ENCODE assay signal across 9 mouse cellular contexts in genomic region chr10:52384823-52385610, GRCm38 (mm10). TPM values are rescaled to one million over a fixed set of nuclear protein-coding genes. Genes with fewer than 3 reads are reported as not detected.
A peak's percentile ranks its signal among the peaks of the same experiment; 100 is the strongest.
DNase-seq lines count a peak whose midpoint lies in the region; ATAC-seq and TF ChIP-seq lines count a peak whose summit lies in the region.
"Had no signal": no experiment of that assay in that cellular context is flagged by ENCODE, and none has a peak within 500 bp of the region (broad histone marks: within the 10 kb centered on the region; RNA-seq: fewer than 3 reads in every experiment).

No protein-coding gene starts in this region.

- no peak for TF ChIP-seq POLR2A in spleen, adult 2 months (IDR thresholded peaks at IDR 0.05; ENCODE audit: low read depth, low read length)
- TF ChIP-seq POLR2A in cerebellum, adult 2 months (IDR thresholded peaks at IDR 0.05; ENCODE audit: borderline replicate concordance, insufficient read depth, low read length), result no peak

- DNase-seq in forebrain, embryonic 11.5 days (ENCODE audit: low spot score), result peak; percentile 52
- DNase-seq in spleen, adult 2 months (ENCODE audit: low read depth in 1 of 2, low spot score in 2 of 2), result peak in 1 of 2 experiments; percentile 50
- DNase-seq in spleen, postnatal 4 days (ENCODE audit: low spot score in 2 of 2), result no peak
- peak; percentile 64 for DNase-seq in cerebellum, adult 2 months
- DNase-seq in heart, adult 9 months (ENCODE audit: low spot score in 2 of 2), result peak; percentile 50 to 62
- DNase-seq in left cerebral cortex, adult 8-10 months (ENCODE audit: low spot score in 2 of 2), result peak; percentile 10 to 20
- DNase-seq in retina, embryonic 14.5 days (ENCODE audit: low spot score), result peak; percentile 84

- 49% methylated on average over 8 of the region's 8 CpGs for WGBS in forebrain, embryonic 11.5 days
- WGBS in forebrain, embryonic 13.5 days, result 38% methylated on average over 8 of the region's 8 CpGs
- 69% methylated on average over 8 of the region's 8 CpGs for WGBS in spleen, adult 2 months
- WGBS in cerebellum, adult 2 months, result 16% methylated on average over 8 of the region's 8 CpGs

- H3K27me3 ChIP-seq in forebrain, embryonic 11.5 days (ENCODE audit: control insufficient read depth, insufficient read depth, low read length), result no peaks in the 10 kb centered on the region
- H3K27me3 ChIP-seq in forebrain, embryonic 13.5 days, result no peaks in the 10 kb centered on the region
- no peaks in the 10 kb centered on the region for H3K27me3 ChIP-seq in spleen, adult 2 months (ENCODE audit: control insufficient read depth, insufficient read depth, low read length)
- no peaks in the 10 kb centered on the region for H3K27me3 ChIP-seq in cerebellum, adult 2 months (ENCODE audit: control insufficient read depth, insufficient read depth, low read length)

- ATAC-seq in forebrain, embryonic 11.5 days (replicated peaks; ENCODE audit: low FRiP score), result no peak
- no peak for ATAC-seq in forebrain, embryonic 13.5 days

- no peaks in the 10 kb centered on the region for H3K4me1 ChIP-seq in forebrain, embryonic 11.5 days (replicated peaks; ENCODE audit: control insufficient read depth, insufficient read depth, low read length)
- H3K4me1 ChIP-seq in forebrain, embryonic 13.5 days, result peaks cover 6% of the 10 kb centered on the region
- H3K4me1 ChIP-seq in spleen, adult 2 months (ENCODE audit: control insufficient read depth, insufficient read depth, insufficient read length), result no peaks in the 10 kb centered on the region
- H3K4me1 ChIP-seq in cerebellum, adult 2 months (ENCODE audit: control insufficient read depth, insufficient read depth, low read length), result peaks cover 5% of the 10 kb centered on the region; the same call in 1 of the 2 replicates

- no peak overlapping the region for H3K4me3 ChIP-seq in forebrain, embryonic 11.5 days (ENCODE audit: low read depth, low read length)
- H3K4me3 ChIP-seq in forebrain, embryonic 13.5 days, result no peak overlapping the region
- H3K4me3 ChIP-seq in spleen, adult 2 months (ENCODE audit: extremely low read depth, insufficient read depth, insufficient read length), result no peak overlapping the region
- H3K4me3 ChIP-seq in cerebellum, adult 2 months (replicated peaks; ENCODE audit: insufficient read depth, low read depth, low read length), result no peak overlapping the region

- no peak overlapping the region for H3K27ac ChIP-seq in forebrain, embryonic 11.5 days (ENCODE audit: low read depth, low read length)
- no peak overlapping the region for H3K27ac ChIP-seq in forebrain, embryonic 13.5 days
- H3K27ac ChIP-seq in spleen, adult 2 months (ENCODE audit: insufficient read depth, low read length), result no peak overlapping the region
- H3K27ac ChIP-seq in cerebellum, adult 2 months (ENCODE audit: insufficient read depth, low read length), result no peak overlapping the region

- H3K36me3 ChIP-seq in forebrain, embryonic 11.5 days (ENCODE audit: control insufficient read depth, insufficient read depth, low read length), result no peaks in the 10 kb centered on the region
- no peaks in the 10 kb centered on the region for H3K36me3 ChIP-seq in forebrain, embryonic 13.5 days (ENCODE audit: poor library complexity, severe bottlenecking)
- no peaks in the 10 kb centered on the region for H3K36me3 ChIP-seq in spleen, adult 2 months (ENCODE audit: control insufficient read depth, insufficient read depth, low read length)

- H3K4me2 ChIP-seq in forebrain, embryonic 11.5 days (ENCODE audit: low read depth, low read length, severe bottlenecking), result no peak overlapping the region
- no peak overlapping the region for H3K4me2 ChIP-seq in forebrain, embryonic 13.5 days

- no peak overlapping the region for H3K9ac ChIP-seq in forebrain, embryonic 11.5 days (ENCODE audit: low read length)
- no peak overlapping the region for H3K9ac ChIP-seq in forebrain, embryonic 13.5 days

- H3K9me3 ChIP-seq in forebrain, embryonic 11.5 days (ENCODE audit: control insufficient read depth, low read length), result no peaks in the 10 kb centered on the region
- no peaks in the 10 kb centered on the region for H3K9me3 ChIP-seq in forebrain, embryonic 13.5 days (replicated peaks)

- peak; percentile 85; the same call in 1 of the 2 replicates for TF ChIP-seq CTCF in spleen, adult 2 months (IDR thresholded peaks at IDR 0.05; ENCODE audit: extremely low read depth, insufficient read depth, insufficient read length, insufficient replicate concordance)
- peak; percentile 85 for TF ChIP-seq CTCF in cerebellum, adult 2 months (IDR thresholded peaks at IDR 0.05; ENCODE audit: borderline replicate concordance, insufficient read depth, low read depth, low read length)

RNA-seq across cellular contexts. Expression of gene Gopc, which starts 3.1 kb away (rescaled TPM):
- polyA plus RNA-seq in forebrain, embryonic 11.5 days (2014; fragmentation: Nextera tagmentation; extraction: Ambion mirVana), result 15.2 and 16.2 TPM in 2 replicates
- 18.4 and 20.0 TPM in 2 replicates for polyA plus RNA-seq in forebrain, embryonic 13.5 days (2015; fragmentation: Nextera tagmentation; extraction: Ambion mirVana)
- 4.6 and 5.0 TPM in 2 replicates for polyA plus RNA-seq in spleen, adult 2 months (2012; rRNA removed)
- 30.9 and 31.4 TPM in 2 replicates for polyA plus RNA-seq in cerebellum, adult 2 months (2012; rRNA removed)
- 10 to 100 TPM; 40.2 to 43.0 (median 41.9) TPM for total RNA-seq in left cerebral cortex, adult 8-10 months (2022)

RNA-seq across cellular contexts. Expression of gene Nepn, which starts 3.8 kb away (rescaled TPM):
- polyA plus RNA-seq in forebrain, embryonic 11.5 days (2014; fragmentation: Nextera tagmentation; extraction: Ambion mirVana), result not detected in 2 replicates
- not detected in 2 replicates for polyA plus RNA-seq in forebrain, embryonic 13.5 days (2015; fragmentation: Nextera tagmentation; extraction: Ambion mirVana)
- not detected in 2 replicates for polyA plus RNA-seq in spleen, adult 2 months (2012; rRNA removed)
- 0.05 TPM in 2 replicates for polyA plus RNA-seq in cerebellum, adult 2 months (2012; rRNA removed)
- total RNA-seq in left cerebral cortex, adult 8-10 months (2022), result not detected
- polyA plus RNA-seq: heart, embryonic 16.5 days had no signal

RNA-seq across cellular contexts. Expression of gene Gm26741, which starts 26.4 kb away (rescaled TPM):
- not detected in 2 replicates for polyA plus RNA-seq in forebrain, embryonic 11.5 days (2014; fragmentation: Nextera tagmentation; extraction: Ambion mirVana)
- not detected in 2 replicates for polyA plus RNA-seq in forebrain, embryonic 13.5 days (2015; fragmentation: Nextera tagmentation; extraction: Ambion mirVana)
- not detected in 2 replicates for polyA plus RNA-seq in spleen, adult 2 months (2012; rRNA removed)
- not detected in 2 replicates for polyA plus RNA-seq in cerebellum, adult 2 months (2012; rRNA removed)
- not detected for total RNA-seq in left cerebral cortex, adult 8-10 months (2022)
- polyA plus RNA-seq: heart, embryonic 16.5 days had no signal

RNA-seq across cellular contexts. Expression of gene Nus1, which starts 32.3 kb away (rescaled TPM):
- 15.1 and 16.9 TPM in 2 replicates for polyA plus RNA-seq in forebrain, embryonic 11.5 days (2014; fragmentation: Nextera tagmentation; extraction: Ambion mirVana)
- polyA plus RNA-seq in forebrain, embryonic 13.5 days (2015; fragmentation: Nextera tagmentation; extraction: Ambion mirVana), result 13.7 and 14.4 TPM in 2 replicates
- 7.3 and 10.6 TPM in 2 replicates for polyA plus RNA-seq in spleen, adult 2 months (2012; rRNA removed)
- polyA plus RNA-seq in cerebellum, adult 2 months (2012; rRNA removed), result 25.3 and 28.5 TPM in 2 replicates
- 10 to 100 TPM; 56.8 to 71.7 (median 60.3) TPM for total RNA-seq in left cerebral cortex, adult 8-10 months (2022)

Comparison
In these comparisons a context has a peak if more than half of its experiments do, and no peak if none do; other contexts are left out.
1. DNase-seq: peak in forebrain, embryonic 11.5 days (single experiment), cerebellum, adult 2 months (2 of 2), heart, adult 9 months (2 of 2), left cerebral cortex, adult 8-10 months (2 of 2) and retina, embryonic 14.5 days (single experiment); none in spleen, postnatal 4 days (0 of 2).